Mouse (Mus musculus) megakaryocyte-erythroid progenitor cell, adult 5-6 weeks (primary cell): ENCODE results near the gene Arap2. TPM values are rescaled to one million over a fixed set of nuclear protein-coding genes. Genes with fewer than 3 reads are reported as not detected.
A peak's percentile ranks its signal among the peaks of the same experiment; 100 is the strongest.
"Not testable (repeated sequence)": the region's sequence is repeated elsewhere in the genome, so short reads cannot be mapped to it uniquely, and the experiment has no call there.

Experiments used
- ATAC-seq: replicated peaks from 2 replicates; pipeline ENCODE4 v1.8.0; 2016; ENCODE audit warnings: mild to moderate bottlenecking, inconsistent platforms; ENCODE audit not compliant: severe bottlenecking, poor library complexity, low FRiP score, low TSS enrichment
- total RNA-seq, 2 experiments: library from RNA; stranded (forward) in 1 of 2; stranded (reverse) in 1 of 2; fragments of 200-1000, 215-1000 nt in 1 of 2; fragments of >200 nt in 1 of 2; fragmentation: Nextera tagmentation in 1 of 2; gene quantifications; 2 replicates each; pipeline ENCODE4 v1.2.3; 2014 to 2017

The Arap2 gene
- total RNA-seq, 2 experiments from 2014 or later, result 9.5 to 11.1 TPM

GRCm38 (mm10) chr5:62748168-62748567, 17.8 kb downstream of the Arap2 start:
- no peak for ATAC-seq

GRCm38 (mm10) chr5:62743220-62743922, 22.6 kb downstream of the Arap2 start:
- ATAC-seq, result peak; percentile 57; the same call in 1 of the 2 replicates

DNA sequence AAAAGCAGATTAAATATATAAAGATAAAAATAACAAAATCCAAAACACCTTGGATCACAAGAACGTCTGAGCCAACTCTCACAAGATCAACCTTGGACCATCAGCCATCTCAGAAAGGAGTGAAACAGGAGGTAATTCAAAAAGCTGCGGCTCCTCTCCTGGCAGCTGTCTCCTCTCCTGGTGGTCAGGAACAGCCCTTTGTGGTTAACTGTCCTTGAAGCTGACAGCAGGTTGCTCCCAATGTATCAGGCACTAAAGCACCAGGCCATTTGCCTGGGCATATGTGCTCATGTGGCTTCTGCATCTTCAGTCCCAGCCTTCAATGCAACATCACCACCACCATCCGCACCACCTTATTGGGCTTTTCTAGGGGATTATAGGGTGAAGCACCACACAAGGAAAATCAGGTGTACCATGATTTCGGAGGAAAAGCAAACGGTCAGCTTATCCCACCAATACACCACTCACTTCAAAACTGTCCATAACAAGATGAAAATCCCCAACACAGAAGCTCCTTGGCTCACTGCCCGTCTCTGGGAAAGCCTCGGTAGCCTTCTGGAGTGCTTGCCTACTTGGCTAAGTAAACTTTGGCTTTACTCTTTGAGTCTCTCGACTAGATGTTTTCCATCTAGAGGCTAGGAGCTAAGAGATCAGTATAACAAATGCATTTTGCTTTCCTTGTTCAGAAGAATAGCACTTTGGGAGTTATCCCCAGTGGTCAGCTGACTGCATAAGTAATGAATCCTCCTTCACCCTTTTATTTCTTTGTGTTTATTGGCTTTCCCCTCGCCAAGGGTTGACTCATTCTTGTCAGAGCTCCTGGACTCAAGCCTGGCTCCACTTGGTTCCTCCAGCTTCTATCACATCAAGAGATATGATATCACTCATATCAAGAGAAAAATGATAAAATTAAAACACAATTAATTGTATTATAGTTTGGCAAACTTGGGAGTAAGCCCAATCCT, 26.2 kb downstream of the Arap2 start:
- no peak for ATAC-seq

- not testable (repeated sequence) for ATAC-seq
Measured at GRCm38 (mm10) chr5:62730573-62730972, 35.4 kb downstream of the Arap2 start.

DNA sequence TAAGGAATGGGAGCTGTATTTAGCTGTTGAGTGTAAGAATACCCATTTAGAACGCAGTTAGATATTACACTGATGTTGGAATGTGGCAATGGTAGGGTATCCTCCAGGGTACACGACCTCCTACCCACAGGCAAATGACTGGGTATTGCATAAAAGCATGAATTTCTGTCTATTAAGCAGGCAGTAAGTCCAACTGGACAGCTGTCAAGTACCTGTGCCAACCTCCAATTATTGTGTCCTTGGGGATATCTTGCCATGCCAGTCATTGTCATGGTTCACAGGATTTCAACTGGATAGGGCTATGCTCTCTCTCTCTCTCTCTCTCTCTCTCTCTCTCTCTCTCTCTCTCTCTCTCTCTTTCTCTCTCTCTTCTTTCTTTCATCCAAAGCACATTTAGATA, 40.4 kb downstream of the Arap2 start:
- no peak for ATAC-seq

DNA sequence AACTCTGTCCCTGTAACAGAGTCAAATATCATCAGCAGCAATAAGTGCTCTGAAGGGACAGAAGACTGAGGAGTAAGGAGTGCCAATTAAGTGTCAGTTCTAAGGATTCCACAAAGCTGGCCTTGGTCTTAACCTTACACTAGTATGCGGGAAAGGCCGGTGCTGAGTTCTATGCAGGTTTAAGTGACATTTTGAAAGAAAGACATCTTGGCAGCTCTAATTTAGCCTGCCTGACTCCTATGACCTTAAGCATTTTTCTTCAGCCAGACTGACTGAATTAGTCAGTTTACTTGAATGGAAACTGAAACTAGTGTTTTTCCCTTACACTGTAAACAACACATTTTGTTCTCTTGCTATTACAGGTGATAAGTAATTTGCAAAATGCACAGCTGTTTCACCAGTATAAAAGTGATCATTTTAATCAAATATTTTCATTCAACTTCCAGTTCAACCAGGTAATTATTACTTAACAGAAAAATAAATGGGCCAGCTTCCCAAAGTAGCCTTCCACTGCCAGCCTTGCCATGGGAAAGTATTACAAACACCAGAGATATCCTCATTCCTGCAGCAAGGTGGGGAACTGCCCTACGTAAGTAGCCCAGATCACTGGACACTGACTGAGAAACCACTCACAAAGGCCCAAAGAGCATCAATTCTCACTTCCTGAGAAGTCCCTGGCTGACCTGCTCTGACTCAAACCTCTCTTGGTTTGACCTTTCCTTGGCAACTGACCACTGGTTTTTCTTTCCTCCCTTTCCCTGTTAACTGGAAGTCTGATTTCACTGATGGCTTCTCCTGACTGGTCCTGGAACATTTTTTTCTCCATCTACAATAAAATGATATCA, 42.5 kb downstream of the Arap2 start:
- no peak for ATAC-seq

GRCm38 (mm10) chr5:62716468-62716867, 49.5 kb downstream of the Arap2 start:
- no peak for ATAC-seq

- peak; percentile 41; the same call in 1 of the 2 replicates for ATAC-seq
Measured at GRCm38 (mm10) chr5:62715977-62716376, 50.0 kb downstream of the Arap2 start.

DNA sequence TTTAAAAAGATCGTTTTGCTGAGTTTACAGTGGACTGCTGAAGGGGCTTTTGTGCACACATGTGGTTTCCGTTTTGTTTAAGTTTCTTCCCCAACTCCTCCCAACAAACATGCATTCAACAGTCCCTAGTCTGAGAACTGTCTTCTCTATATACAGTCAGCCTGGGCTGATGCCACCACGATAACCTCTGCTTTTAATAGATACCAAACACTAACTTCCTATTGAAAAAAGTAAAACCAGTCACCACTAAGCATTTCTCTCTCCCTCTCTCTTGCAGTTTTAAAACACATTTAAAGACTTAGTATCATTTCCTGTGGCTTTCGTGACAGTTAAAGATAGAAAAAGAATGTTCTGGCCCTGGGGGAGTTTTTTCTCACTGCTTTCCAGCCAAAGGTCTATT, 50.5 kb downstream of the Arap2 start:
- ATAC-seq, result peak; percentile 81

DNA sequence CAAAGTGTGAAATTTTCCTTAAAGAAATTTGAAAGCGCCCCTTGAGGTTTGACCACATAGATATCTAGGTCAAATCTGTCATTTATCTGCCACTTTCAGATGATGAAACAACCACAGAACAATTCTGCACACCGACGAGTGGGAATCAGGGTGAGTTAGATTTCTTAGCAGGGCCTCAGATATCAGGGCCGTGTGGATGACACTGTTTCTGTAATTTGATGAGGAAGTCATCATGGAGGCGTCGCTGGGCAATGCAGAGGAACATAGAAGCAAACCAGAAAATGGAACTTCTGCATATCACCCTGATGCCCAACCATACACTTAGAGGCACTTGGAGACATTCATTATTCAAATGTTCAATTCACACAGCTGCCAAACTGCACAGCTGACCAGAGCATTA, 55.0 kb downstream of the Arap2 start:
- no peak for ATAC-seq

- ATAC-seq, result 0 out of 2 replicates have a peak, but pooled peaks have one; percentile 47
Measured at GRCm38 (mm10) chr5:62706900-62707299, 59.1 kb downstream of the Arap2 start.

GRCm38 (mm10) chr5:62689965-62690364, 76.0 kb downstream of the Arap2 start:
- no peak for ATAC-seq

GRCm38 (mm10) chr5:62683751-62684150, 82.2 kb downstream of the Arap2 start:
- no peak for ATAC-seq

DNA sequence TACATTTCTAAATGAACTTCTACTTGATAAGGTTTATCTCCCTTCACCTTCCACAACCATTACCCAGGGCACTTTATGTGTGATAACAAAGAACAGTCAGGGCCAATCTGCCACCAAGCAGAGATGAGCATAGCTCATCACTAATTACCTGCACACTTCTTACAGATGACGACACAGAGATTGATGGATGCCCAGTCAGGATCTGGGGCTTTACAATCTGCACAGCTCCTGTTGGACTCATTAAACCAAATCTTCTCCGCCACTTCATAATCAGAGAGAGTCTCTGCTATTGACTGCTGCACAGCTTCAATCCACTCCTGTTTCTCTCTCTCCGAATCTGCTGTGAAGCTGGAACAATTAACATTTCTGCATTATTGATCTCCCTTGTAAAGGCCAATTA, 82.8 kb downstream of the Arap2 start:
- peak; percentile 63; the same call in 1 of the 2 replicates for ATAC-seq

GRCm38 (mm10) chr5:62677390-62677789, 88.6 kb downstream of the Arap2 start:
- ATAC-seq, result no peak

GRCm38 (mm10) chr5:62672736-62673436, 93.1 kb downstream of the Arap2 start:
- no peak for ATAC-seq

- ATAC-seq, result no peak
Measured at GRCm38 (mm10) chr5:62665329-62665728, 100.6 kb downstream of the Arap2 start.

DNA sequence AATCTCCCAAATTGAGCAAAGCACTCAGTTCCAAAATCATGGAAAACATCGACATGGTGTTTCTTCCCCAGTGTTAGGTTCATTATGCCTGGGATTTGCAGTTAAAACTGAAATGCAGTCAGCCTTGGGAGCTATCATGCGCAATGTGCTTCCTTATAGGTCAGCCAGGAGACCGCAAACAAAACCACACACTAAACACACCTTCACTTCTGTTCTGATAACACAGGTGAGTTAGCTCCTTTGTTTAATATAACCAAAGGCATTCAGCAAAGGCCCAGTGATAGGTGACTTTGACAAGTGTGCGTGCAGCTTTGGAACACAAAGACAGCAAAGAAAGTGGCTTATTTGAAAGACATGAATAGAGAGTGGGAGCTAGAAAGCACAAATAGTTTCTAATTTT, 101.1 kb downstream of the Arap2 start:
- ATAC-seq, result no peak

DNA sequence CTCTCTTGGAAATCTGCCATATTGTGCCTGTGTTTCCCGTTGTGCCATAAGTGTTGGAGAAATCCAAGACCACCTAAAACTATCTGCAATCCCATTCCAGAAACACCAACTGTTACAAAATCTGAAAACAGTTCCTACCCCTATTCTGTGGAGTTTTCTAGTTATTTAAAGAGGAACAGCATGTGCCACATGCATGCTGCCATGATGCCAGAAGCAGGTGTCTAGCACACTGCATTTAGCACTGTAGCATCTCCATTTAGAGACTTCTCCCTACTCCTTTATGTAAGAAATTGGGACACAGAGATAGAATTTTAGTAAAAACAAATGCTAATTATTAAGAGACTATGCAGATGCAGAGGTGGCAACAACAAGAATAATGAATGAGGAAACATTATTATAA, 102.8 kb downstream of the Arap2 start:
- ATAC-seq, result no peak
